Mouse (Mus musculus) embryonic fibroblast, embryonic 13.5 days (primary cell): Measurements from ENCODE around the gene Tbc1d23.

Source experiments
- CTCF ChIP-seq: IDR thresholded peaks from 2 replicates; pipeline ENCODE4 v1.5.1; 2011; ENCODE audit warnings: mild to moderate bottlenecking, control low read depth, low read length, moderate library complexity, borderline replicate concordance; ENCODE audit not compliant: insufficient read depth
- POLR2A ChIP-seq: IDR thresholded peaks from 2 replicates; pipeline ENCODE4 v1.6.1; 2011; ENCODE audit warnings: low read depth, mild to moderate bottlenecking, control low read depth, low read length, moderate library complexity

GRCm38 (mm10) chr16:57176276-57176675 lies 55.0 kb downstream of the Tbc1d23 start:
- TF ChIP-seq POLR2A (no peak), CTCF (no peak)
